Mouse (Mus musculus) MN1 (cell line): ENCODE data around the gene Dync2h1.
"Not testable (repeated sequence)": the region's sequence is repeated elsewhere in the genome, so short reads cannot be mapped to it uniquely, and the experiment has no call there.

Experiments
- DNase-seq: peaks from one replicate; pipeline ENCODE4 v3.0.0-alpha.2; 2016; ENCODE audit warnings: low spot score

Gene Dync2h1

DNA sequence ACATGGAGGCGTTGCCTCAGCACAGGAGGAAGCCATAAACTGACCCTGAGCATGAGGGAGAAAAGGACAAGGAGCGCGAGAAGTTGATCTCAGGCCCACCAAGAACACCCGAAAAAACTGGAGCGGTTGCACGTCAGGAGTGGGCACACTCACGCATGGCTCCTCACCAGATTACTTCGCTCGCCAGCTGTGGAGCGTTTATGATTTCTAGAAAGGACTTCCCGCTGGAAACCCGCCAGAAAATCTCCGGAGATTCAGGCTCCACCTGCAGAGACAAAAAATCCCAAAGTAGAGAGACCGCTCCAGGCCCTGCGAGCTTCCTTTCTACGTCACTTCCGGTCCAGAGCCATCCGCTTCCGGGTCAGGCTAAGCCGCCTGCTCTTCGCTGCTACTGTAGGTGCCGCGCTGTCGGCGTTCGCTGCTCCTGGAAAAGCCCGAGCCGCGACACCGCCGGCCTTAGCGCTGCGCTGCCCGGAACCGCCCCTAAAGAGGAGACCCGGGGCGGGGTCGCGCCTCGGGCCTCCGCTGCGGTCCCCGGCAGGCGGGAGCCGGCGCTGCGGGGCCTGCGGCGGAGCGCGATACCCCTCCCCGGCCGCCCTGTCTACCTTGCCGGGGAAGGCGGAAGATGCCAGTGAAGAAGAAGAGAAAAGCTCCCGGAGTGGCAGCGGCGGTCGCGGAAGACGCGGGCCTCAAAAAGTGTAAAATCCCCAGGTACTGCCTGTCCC, at the start of gene Dync2h1, which contains the start of gene Dcun1d5:
TSS of gene Dync2h1 (minus strand) at position 275 of the 725 bp plus-strand sequence.
TSS of gene Dcun1d5 (plus strand) at position 349 of the 725 bp plus-strand sequence.
- peak; percentile 94 for DNase-seq

DNA sequence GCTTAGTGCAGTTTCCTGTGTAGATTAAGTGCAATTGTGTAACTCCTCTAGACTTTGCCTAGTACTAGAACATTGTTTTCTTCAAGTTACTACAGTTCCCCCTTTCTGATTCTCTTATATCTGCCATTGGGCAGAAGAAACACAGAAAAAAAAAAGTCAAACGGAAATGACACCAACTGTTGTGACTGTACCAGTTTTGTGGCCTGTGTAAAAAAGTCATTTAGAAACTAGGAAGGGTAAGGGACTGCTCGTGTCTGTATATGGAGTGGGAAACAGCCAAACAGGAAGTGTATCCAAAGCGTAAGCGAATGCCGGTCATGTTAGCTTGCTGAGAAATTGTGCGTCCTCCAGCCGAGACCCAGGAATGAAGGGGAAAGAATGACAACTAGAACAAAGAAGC, 37.2 kb upstream of the Dync2h1 start:
- no peak for DNase-seq

DNA sequence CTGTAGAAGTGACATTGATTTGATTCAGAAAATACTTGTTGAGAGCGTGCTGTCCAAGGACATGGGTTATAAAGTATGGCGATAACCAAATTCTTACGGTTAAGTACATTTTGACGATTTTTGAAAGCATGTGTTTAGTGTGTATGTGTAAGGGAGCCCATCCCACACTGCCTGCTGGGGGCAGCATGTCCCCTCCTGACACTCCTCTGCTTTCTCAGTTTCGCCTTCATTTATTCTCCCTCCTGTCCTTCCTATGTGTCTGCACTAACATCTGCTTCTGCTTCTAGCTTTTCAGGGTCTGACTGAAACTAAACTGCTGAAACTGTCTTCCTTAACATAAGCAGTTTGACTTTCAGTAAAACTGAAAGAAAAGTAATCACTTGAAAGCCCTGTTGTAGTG, 36.8 kb upstream of the Dync2h1 start:
- DNase-seq: no peak

DNA sequence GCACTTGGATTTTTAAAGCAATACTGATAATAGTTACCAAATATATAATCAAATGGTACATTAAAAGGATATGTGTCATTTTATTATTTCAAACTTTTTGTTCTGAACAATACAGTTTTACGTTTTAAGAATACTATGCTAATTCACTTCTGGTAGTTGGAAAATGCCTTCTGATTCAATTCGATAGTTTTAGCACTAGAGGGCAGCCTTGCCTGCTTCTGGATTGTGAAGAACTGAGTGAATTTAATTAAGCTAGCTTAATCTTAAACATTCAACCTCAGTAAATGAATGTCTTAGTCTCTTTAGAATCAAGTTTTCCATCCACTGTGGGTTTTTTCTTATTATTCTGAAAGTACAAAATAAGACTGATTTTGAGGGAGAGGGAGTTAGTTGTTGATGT, 32.0 kb upstream of the Dync2h1 start:
- DNase-seq: no peak

DNA sequence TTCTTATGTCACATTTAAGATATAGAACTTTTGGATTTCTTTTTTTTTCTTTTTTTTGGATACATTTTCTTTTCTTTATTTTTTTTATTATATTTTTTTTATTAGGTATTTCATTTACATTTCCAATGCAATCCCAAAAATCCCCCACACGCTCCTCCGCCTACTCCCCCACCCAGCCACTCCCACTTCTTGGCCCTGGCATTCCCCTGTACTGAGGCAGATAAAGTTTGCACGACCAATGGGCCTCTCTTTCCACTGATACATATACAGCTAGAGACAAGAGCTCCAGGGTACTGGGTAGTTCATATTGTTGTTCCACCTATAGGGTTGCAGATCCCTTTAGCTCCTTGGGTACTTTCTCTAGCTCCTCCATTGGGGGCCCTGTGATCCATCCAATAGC, 6.4 kb upstream of the Dync2h1 start:
- DNase-seq: not testable (repeated sequence)

DNA sequence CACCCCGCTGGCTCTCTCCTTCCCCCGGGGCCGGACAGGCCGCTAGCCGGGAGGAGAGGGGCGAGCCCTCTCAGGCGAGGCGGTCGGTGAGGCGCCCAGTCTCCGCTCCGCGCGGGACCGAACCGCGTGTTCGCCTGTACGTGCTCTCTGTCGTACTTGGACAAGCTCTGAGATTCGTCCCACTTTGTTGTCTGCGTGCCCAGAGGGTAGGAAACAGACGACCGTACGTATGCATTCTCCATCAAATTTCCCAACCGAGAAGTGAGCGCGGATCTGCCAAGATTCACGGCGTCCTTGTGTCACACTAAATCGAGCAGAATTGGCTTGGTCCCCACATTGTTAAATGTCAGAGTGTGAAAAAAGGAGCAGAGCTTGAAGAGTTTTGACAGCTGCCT, 648 bp upstream of the Dync2h1 start:
- DNase-seq: peak; percentile 35

DNA sequence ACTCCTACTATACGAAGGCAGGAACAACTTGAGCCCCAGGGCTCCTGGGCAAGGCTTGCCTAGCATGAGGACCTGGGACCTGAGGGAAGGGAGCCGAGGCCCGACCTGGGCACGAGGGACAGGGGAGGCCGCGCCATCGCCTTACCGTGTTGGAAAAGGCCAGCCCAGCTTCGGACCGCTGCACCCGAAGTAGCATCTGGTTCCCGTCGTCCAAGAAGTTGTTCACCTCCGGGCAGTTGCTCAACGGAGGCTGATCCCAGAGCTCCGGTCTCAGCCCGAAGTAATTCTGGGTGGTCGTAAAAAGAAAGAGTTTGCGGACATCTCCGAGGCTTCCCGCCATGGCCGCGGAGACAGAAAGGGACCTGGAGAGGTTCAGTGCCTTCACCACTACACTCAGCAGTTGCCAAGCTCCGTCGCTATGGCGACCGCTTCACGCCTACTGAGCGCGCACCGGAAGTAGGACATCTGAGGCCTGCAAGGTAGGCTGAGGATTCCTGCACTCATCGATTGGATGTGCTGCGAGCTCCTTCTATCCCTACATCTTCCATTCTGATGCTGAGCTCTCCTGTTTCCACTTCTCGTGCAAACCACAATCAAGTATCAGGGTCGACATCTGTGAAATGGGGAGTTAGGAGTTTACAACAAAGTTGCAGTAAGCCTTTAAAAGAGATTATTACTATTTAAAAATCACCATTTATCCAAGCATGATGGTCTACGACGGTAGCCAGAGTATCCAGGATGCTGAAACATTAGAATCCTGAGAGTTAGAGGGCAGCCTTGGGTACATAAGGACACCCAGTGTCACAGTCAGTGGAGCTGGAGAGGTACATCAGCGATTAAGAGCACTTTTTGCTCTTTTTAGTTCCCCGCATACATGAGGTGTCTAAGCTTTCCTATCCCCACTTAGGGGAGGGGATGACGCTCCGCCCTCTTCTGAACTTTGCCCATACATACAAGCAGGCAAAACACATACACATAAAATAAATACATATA, 7.3 kb downstream of the Dync2h1 start:
- peak; percentile 88 for DNase-seq

DNA sequence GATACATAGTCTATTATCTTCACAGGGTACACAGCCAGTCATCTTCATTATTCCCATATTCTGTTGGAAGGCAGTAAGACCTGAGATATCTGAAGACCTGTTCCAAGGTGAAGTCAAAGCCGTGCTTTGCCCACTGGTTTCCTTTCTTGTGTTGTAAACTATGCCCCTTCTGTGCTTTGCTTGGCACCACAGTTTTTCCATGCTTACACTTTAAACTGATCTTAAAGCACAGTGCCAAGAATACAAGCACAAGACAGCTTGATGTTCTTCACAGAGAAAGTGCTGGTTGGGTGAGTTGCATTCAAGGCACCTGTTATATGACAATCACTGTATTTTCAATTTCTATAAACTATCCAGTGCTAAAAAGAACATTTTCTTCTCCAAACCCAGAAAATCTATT, 10.5 kb downstream of the Dync2h1 start:
- DNase-seq: no peak

DNA sequence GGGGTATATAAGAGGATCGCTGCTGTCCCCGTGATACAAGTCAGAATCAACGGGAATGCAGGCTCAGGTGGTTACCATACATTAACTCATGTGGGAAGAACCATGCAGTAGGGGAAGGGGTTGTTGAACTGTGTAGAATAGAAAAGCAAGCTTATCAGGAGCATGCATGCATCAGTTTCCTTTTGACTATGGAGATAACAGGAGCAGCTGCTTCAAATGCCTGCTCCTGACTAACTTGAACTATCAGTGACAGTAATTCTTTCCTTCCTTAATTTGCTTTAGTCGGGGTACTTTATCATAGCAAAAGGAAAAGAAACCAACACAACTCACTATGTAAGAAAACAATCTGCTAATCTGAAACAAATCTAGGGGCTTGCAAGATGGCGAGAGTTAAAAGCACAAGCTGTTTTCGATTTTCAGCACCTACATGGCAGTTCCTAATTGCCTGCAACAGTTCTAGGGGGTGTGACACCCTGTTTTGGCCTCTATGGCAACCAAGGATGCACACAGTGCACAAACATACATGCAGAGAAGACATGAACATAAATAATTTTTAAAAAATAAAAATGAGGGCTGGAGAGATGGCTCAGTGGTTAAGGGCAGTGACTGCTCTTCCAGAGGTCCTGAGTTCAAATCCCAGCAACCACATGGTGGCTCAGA, 16.8 kb downstream of the Dync2h1 start:
- DNase-seq: no peak

DNA sequence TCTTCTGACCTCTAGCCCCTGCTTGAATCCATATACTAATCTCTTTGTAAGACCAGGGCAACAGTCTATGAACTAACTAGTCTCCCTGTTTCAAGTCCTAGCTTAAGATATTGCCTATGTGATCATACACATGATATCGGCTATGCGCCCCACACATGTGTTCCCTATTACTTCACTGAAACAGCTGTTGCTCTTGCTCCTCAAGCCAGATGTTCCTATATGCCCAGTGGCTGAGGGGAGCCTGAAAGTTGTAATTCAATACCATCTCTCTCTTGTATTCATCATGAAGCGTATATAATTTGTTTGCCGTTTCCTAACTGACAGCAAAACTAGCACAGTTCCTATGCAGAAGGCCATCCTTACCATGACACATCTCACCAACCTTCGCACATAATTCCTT, 23.6 kb downstream of the Dync2h1 start:
- no peak for DNase-seq

DNA sequence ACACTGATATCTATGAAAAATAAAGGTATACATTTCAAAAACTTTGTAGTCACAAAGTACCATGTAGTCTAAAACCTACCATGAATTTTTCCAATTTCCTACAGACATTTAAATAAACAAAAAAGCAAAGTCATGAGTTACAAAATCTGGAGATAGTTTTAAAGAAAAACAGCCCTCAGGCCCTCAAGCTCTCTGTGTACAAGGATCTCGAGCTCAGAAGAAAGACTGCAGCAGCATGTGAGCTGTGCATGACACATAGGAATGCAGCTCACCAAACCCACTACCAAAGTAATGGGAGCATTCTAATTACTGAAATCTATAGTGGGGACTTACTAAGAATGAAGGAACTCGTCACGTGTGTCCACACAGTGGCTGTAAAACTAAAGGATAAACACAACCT, 24.5 kb downstream of the Dync2h1 start:
- no peak for DNase-seq

DNA sequence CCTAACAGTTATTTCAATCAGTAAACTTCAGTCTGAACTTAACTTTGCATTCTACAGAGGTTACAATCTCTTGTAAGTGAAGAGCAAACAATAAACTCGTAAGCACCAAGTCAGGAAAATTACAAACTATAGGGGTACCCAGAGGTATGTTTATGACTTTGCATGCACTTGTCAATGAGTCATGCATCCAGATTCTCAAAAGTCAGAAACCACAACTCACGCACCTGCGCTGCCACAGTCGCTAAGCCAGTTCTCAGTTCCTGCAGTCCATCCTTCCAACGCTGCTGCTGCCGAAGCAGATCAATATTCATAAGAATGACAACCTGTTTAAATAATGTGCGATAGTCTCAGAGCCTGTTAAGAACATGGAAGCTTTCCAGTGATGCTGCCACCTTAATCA, 25.6 kb downstream of the Dync2h1 start:
- DNase-seq: no peak

DNA sequence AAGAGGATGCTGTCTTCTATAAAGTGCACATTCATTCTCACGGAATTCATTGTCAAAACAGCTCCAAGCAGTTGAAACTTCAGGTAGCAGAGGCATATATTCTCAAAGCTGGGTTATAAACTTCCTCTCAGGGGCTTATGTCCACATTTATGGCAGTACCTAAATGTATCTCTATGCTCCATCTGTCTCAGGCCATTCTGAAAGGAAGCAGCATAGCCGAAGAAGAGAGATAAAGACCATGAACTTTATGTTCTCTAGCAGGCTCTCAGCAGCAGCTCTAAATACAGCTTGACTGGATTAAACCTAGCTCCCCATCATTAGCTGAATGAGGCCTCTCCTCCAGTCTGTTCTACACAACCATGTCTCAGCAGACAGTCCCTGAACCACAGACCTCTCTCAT, 29.9 kb downstream of the Dync2h1 start:
- DNase-seq: no peak

DNA sequence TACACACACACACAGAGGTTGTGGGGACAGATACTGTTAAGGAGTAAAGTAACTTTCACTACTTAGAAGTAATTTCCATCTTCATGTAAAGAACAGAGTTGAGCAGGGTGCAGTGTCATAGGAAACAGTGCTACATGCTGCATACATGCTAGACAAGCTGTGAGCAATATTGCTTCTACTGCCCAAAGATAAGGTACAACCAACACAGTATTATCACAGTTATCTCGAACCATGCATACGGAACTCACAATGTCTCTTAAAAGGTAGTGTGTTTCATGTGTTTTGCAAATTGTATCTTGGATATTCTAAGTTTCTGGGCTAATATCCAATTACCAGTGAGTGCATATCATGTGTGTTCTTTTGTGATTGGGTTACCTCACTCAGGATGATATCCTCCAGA, 61.4 kb downstream of the Dync2h1 start:
- DNase-seq: no peak

DNA sequence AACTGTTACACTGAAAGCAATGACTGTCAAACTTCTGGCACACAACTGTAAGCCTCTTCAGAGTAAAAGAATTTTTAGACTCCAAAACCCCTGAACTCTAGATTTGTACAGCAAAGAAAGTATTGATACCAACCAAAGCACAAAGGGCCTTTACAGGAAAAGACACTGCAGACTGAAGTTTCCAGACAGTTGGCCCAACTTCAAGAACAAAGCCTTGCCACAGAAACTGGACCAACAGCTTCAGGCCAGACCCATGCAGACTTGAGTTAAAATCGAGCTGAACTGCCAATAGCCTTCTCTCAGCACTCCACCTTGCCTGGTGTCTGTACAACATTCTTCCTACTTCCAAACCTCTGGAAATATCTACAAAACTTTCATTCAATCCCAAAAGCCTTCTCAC, 74.1 kb downstream of the Dync2h1 start:
- no peak for DNase-seq

DNA sequence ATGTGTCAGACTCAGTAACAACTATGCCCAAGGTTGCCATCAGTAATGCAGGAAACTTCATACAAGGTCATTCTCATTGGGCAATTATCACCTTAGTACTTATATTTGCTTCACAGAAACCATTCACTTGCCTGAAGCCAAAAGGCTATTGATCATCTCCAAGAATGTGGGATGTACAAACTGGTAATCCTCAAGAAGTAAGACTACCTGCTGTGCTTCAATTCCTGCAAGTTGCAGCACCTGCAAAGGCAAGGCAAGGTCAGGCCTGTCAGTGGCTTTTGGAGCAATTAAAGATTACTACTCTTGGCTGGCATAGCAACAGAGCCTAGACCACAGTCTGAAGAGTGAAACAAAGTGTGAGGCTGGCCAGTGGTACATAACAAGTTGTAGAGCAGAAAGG, 82.9 kb downstream of the Dync2h1 start:
- no peak for DNase-seq

DNA sequence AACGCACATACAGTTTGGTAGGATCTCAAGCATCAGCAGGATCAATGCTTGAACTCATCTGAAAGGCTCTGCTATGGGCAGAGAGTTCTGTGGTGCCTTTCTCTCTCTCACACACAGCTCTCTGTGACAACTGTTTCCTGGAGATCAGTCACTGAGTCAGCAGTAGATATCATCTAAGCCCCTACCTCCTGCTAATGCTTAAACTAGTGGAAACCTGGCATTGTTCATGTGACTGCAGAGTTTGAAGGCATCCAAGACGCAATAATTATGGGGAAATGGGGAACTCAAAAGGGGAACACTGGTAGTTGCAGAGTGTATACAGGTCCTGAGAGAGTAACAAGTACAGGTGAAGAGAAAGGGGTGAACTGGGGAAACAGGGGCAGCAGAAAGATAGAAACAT, 109.6 kb downstream of the Dync2h1 start:
- DNase-seq: no peak

DNA sequence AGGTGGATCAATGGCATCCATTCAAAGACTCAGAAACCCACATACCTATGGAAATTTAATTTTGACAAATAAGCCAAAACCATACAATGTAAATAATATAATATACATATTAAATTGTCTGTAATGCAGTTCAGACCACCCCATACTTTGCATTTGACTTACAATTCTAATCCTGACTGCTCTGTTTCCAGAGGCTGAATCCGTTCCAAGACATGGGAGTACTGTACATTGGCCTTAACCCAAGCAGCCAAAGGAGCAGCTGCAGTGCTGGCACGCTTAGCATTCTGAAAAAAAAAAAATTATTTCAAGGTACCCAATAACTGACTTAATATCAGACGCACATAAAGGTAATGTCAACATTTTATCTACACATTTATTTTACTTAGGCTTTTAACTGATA, 113.4 kb downstream of the Dync2h1 start:
- DNase-seq: no peak

DNA sequence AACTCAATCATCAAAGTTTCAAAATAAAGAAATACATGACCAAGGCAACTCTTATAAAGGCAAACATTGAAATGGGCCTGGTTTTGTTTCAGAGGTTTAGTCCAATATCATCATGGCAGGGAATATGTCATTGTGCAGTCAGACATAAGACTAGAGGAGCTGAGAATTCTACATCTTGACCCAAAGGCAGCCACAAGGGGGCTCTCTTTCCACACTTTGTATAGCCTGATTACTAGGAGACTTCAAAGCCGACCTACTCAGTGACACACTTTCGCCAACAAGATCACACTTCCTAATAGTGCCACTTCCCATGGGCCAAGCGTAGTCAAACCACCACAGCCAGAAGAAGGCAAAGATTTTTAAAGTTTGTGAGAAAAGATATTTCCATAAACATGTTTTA, 133.7 kb downstream of the Dync2h1 start:
- peak; percentile 15 for DNase-seq

DNA sequence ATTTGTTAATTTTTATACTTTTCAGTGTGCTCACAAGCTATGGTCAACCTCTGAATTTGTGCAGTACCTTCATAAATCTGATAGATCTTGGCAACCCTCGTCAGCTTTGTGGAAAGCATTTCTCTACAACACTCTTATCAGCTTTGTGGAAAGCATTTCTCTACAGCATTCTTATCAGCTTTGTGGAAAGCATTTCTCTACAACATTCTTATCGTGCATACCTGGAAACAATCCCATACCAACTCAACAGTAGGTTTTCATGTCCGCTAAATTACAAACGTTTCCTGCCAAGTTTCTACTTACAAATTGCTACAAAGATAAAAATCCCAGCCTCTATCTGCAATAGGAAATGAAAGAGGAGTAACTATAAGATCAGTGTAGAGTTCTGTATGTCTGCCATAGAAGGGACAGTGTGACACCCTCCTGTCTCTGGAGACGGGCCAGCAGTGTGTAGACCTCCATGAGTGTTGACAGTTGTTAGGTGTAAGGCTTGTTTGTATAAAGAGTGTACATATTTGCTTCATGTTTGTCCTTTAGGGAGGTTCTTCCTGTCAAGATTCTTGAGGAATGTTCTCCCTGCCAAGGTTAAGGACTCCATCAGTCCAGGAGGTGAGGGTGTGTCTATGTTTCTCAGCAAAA, 141.5 kb downstream of the Dync2h1 start:
- DNase-seq: no peak

DNA sequence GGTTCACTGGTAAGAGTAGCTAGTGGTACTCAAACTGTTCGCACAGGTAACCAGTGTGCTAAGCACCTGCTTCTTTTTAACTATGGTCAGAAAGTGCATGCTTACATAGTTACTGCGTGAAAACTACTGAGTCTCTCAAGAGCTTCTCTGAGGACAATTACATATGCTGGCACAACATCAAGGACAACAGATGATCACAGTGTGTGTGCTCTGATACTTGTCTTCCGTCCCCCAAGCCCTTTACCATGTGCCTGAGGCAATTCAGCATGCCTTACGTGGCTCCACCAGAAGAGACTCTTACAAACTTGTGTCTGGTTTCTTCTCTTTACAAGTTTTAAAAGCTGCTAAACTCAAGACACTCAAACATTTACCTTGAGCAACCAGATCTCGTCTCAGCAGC, 143.0 kb downstream of the Dync2h1 start:
- no peak for DNase-seq

DNA sequence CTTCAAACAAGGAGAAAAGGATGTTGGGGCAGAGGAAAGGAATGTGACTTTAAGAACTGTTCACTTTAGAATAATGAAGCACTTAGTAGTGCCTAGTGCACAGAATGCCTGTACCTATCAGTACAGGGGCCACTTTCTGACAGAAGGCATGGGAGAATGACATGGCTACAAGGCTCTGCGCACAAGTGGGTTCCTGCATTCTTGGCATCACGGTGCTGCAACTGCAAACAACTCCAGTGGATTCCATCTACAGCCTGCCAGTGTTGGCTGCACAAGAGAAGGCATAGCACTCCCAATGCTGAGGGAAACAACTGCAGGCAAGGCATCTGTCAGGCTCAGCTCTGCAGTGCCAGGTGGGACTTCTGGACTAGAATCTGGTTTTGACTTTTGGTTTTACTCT, 151.7 kb downstream of the Dync2h1 start:
- DNase-seq: no peak
